Mouse (Mus musculus) lung, postnatal 0 days (tissue): Measurements from ENCODE around the gene Rad51.

Source experiments
- CTCF ChIP-seq: IDR thresholded peaks from 2 replicates; pipeline ENCODE4 v1.5.1; 2016; ENCODE audit warnings: antibody characterized with exemption, mild to moderate bottlenecking
- EP300 ChIP-seq: IDR thresholded peaks from 2 replicates; pipeline ENCODE4 v1.6.1; 2016; ENCODE audit warnings: antibody characterized with exemption, mild to moderate bottlenecking, control low read depth

GRCm38 (mm10) chr2:119167866-119168256 lies 55.3 kb downstream of the Rad51 start:
- TF ChIP-seq CTCF (no peak), EP300 (no peak)
